Mouse (Mus musculus) intestine, embryonic 16.5 days (tissue): ENCODE results near the gene 4930523C07Rik. TPM values are rescaled to one million over a fixed set of nuclear protein-coding genes. Genes with fewer than 3 reads are reported as not detected.

ENCODE experiments used
- ATAC-seq: fragments of 200-750 bp; cut with Nextera tagmentation; 2 replicates; pipeline ENCODE4 v1.8.0; 2017; ENCODE audit warnings: moderate TSS enrichment, moderate library complexity
- H3K27ac ChIP-seq: fragments of 300-500 bp; sonication (generic); 2 replicates; pipeline ENCODE4 v1.5.1; 2014; ENCODE audit warnings: mild to moderate bottlenecking, low read length
- H3K27me3 ChIP-seq: fragments of 300-500 bp; sonication (generic); replicated peaks from 2 replicates; pipeline ENCODE4 v1.6.1; 2014; ENCODE audit warnings: low read length, control low read depth, mixed read lengths; ENCODE audit not compliant: control insufficient read depth, insufficient read depth
- H3K36me3 ChIP-seq: fragments of 300-500 bp; sonication (generic); 2 replicates; pipeline ENCODE4 v1.6.1; 2014; ENCODE audit warnings: low read length, control low read depth; ENCODE audit not compliant: control insufficient read depth, insufficient read depth
- H3K4me1 ChIP-seq: fragments of 300-500 bp; sonication (generic); 2 replicates; pipeline ENCODE4 v1.6.1; 2014; ENCODE audit warnings: low read length, control low read depth, mixed read lengths; ENCODE audit not compliant: control insufficient read depth, insufficient read depth
- H3K4me2 ChIP-seq: fragments of 300-500 bp; sonication (generic); 2 replicates; pipeline ENCODE4 v1.6.1; 2014; ENCODE audit warnings: low read depth, low read length, control low read depth
- H3K4me3 ChIP-seq: fragments of 300-500 bp; sonication (generic); 2 replicates; pipeline ENCODE4 v1.5.1; 2014; ENCODE audit warnings: mild to moderate bottlenecking, low read length
- H3K9ac ChIP-seq: fragments of 300-500 bp; sonication (generic); 2 replicates; pipeline ENCODE4 v1.6.1; 2014; ENCODE audit warnings: low read depth, low read length
- H3K9me3 ChIP-seq: fragments of 300-500 bp; sonication (generic); 2 replicates; pipeline ENCODE4 v1.6.1; 2016; ENCODE audit warnings: low read length, control low read depth; ENCODE audit not compliant: control insufficient read depth
- WGBS: fragments of 180-500 bp; shearing (Covaris S2); extraction: QIAGEN DNeasy Blood & Tissue Kit; methylation state at CpG from one replicate; pipeline ENCODE4 v1.1.7; 2014; 5-methylcytosine and 5-hydroxymethylcytosine counted together
- polyA plus RNA-seq: library from polyadenylated mRNA; unstranded; fragments of >200 nt; fragmentation: Nextera tagmentation; extraction: Ambion mirVana; gene quantifications from 2 replicates; pipeline ENCODE4 v1.2.1, GENCODE M21; 2015

The 4930523C07Rik gene
- polyA plus RNA-seq, 1 experiment from 2014 or later = 10.4 TPM

GRCm38 (mm10) chr1:160054366-160055078 lies 10.3 kb downstream of the 4930523C07Rik start:
- Histone ChIP-seq H3K9me3 (no peaks in the 10 kb centered on the region), H3K36me3 (no peaks in the 10 kb centered on the region), H3K27ac (no peak overlapping the region), H3K4me1 (no peaks in the 10 kb centered on the region), H3K9ac (no peak overlapping the region), H3K4me2 (no peak overlapping the region), H3K27me3 (no peaks in the 10 kb centered on the region), H3K4me3 (no peak overlapping the region)
- 71% methylated on average over 5 of the region's 5 CpGs for WGBS
- no peak for ATAC-seq

GRCm38 (mm10) chr1:160057657-160058056 lies 13.5 kb downstream of the 4930523C07Rik start:
- no peak overlapping the region for H3K4me2 ChIP-seq
- no peaks in the 10 kb centered on the region for H3K9me3 ChIP-seq
- H3K4me1 ChIP-seq = no peaks in the 10 kb centered on the region
- no peak overlapping the region for H3K9ac ChIP-seq
- no peak overlapping the region for H3K4me3 ChIP-seq
- WGBS = 68% methylated on average over 3 of the region's 3 CpGs
- 0 out of 2 replicates have a peak, but pooled peaks have one; percentile 12 for ATAC-seq
- no peaks in the 10 kb centered on the region for H3K27me3 ChIP-seq
- H3K27ac ChIP-seq = no peak overlapping the region
- no peaks in the 10 kb centered on the region for H3K36me3 ChIP-seq

- Histone ChIP-seq H3K36me3 (no peaks in the 10 kb centered on the region), H3K4me2 (no peak overlapping the region), H3K4me1 (no peaks in the 10 kb centered on the region), H3K27ac (no peak overlapping the region), H3K4me3 (no peak overlapping the region), H3K27me3 (no peaks in the 10 kb centered on the region), H3K9ac (no peak overlapping the region), H3K9me3 (no peaks in the 10 kb centered on the region)
- 81% methylated on average over 1 of the region's 1 CpGs for WGBS
- no peak for ATAC-seq
Measured at GRCm38 (mm10) chr1:160059908-160060307, 15.7 kb downstream of the 4930523C07Rik start.

GRCm38 (mm10) chr1:160060542-160060941 lies 16.4 kb downstream of the 4930523C07Rik start:
- Histone ChIP-seq H3K36me3 (no peaks in the 10 kb centered on the region), H3K27me3 (no peaks in the 10 kb centered on the region), H3K27ac (no peak overlapping the region), H3K4me3 (no peak overlapping the region), H3K4me2 (no peak overlapping the region), H3K9ac (no peak overlapping the region), H3K9me3 (no peaks in the 10 kb centered on the region), H3K4me1 (no peaks in the 10 kb centered on the region)
- WGBS = 67% methylated on average over 6 of the region's 6 CpGs
- no peak for ATAC-seq

GRCm38 (mm10) chr1:160061321-160061720 lies 17.1 kb downstream of the 4930523C07Rik start:
- Histone ChIP-seq H3K36me3 (no peaks in the 10 kb centered on the region), H3K27ac (no peak overlapping the region), H3K4me2 (no peak overlapping the region), H3K9ac (no peak overlapping the region), H3K4me1 (no peaks in the 10 kb centered on the region), H3K27me3 (no peaks in the 10 kb centered on the region), H3K4me3 (no peak overlapping the region), H3K9me3 (peaks cover 1% of the 10 kb centered on the region; the same call in 1 of the 2 replicates)
- WGBS = 66% methylated on average over 5 of the region's 5 CpGs
- peak; percentile 57 for ATAC-seq

GRCm38 (mm10) chr1:160061725-160062366 lies 17.7 kb downstream of the 4930523C07Rik start:
- Histone ChIP-seq H3K4me1 (no peaks in the 10 kb centered on the region), H3K27me3 (no peaks in the 10 kb centered on the region), H3K36me3 (no peaks in the 10 kb centered on the region), H3K9me3 (peaks cover 6% of the 10 kb centered on the region; the same call in 1 of the 2 replicates), H3K27ac (no peak overlapping the region), H3K4me2 (no peak overlapping the region), H3K9ac (no peak overlapping the region), H3K4me3 (no peak overlapping the region)
- WGBS = 64% methylated on average over 3 of the region's 3 CpGs
- no peak for ATAC-seq

- H3K27ac ChIP-seq = no peak overlapping the region
- WGBS = 68% methylated on average over 7 of the region's 7 CpGs
Measured at GRCm38 (mm10) chr1:160064547-160065144, 20.5 kb downstream of the 4930523C07Rik start.

GRCm38 (mm10) chr1:160078882-160079661 lies 34.9 kb downstream of the 4930523C07Rik start:
- peak overlapping the region; percentile 66 for H3K27ac ChIP-seq
- H3K4me2 ChIP-seq = peak overlapping the region; percentile 32; the same call in 1 of the 2 replicates
- H3K9me3 ChIP-seq = no peaks in the 10 kb centered on the region
- 44% methylated on average over 14 of the region's 14 CpGs for WGBS
- peak; percentile 100 for ATAC-seq
- no peak overlapping the region for H3K9ac ChIP-seq
- no peaks in the 10 kb centered on the region for H3K27me3 ChIP-seq
- no peaks in the 10 kb centered on the region for H3K36me3 ChIP-seq
- no peaks in the 10 kb centered on the region for H3K4me1 ChIP-seq
- no peak overlapping the region for H3K4me3 ChIP-seq

More at GRCm38 (mm10) chr1:160064547-160065144, 20.5 kb downstream of the 4930523C07Rik start:
- peak; percentile 84 for ATAC-seq
- Histone ChIP-seq H3K4me2 (no peak overlapping the region), H3K4me1 (no peaks in the 10 kb centered on the region), H3K9ac (no peak overlapping the region), H3K9me3 (peaks cover 7% of the 10 kb centered on the region; the same call in 1 of the 2 replicates), H3K27me3 (no peaks in the 10 kb centered on the region), H3K4me3 (no peak overlapping the region), H3K36me3 (no peaks in the 10 kb centered on the region)
